Mouse (Mus musculus) intestine, postnatal 0 days (tissue): ENCODE results near the gene Dzip3. TPM values are rescaled to one million over a fixed set of nuclear protein-coding genes. Genes with fewer than 3 reads are reported as not detected.

ENCODE experiments used
- ATAC-seq: fragments of 200-750 bp; cut with Nextera tagmentation; 2 replicates; pipeline ENCODE4 v1.8.0; 2017; ENCODE audit warnings: mild to moderate bottlenecking, moderate TSS enrichment, moderate library complexity
- H3K27ac ChIP-seq: fragments of 300-500 bp; sonication (generic); 2 replicates; pipeline ENCODE4 v1.5.1; 2014; ENCODE audit warnings: mild to moderate bottlenecking, low read depth, low read length, moderate library complexity
- H3K27me3 ChIP-seq: fragments of 300-500 bp; sonication (generic); replicated peaks from 2 replicates; pipeline ENCODE4 v1.6.1; 2014; ENCODE audit warnings: low read length, mixed read lengths; ENCODE audit not compliant: control insufficient read depth, insufficient read depth
- H3K36me3 ChIP-seq: fragments of 300-500 bp; sonication (generic); 2 replicates; pipeline ENCODE4 v1.6.1; 2014; ENCODE audit warnings: mild to moderate bottlenecking, moderate library complexity; ENCODE audit not compliant: control insufficient read depth, insufficient read depth
- H3K4me1 ChIP-seq: fragments of 300-500 bp; sonication (generic); replicated peaks from 2 replicates; pipeline ENCODE4 v1.6.1; 2014; ENCODE audit warnings: antibody characterized with exemption, low read length, mixed read lengths; ENCODE audit not compliant: control insufficient read depth, insufficient read depth
- H3K4me2 ChIP-seq: fragments of 300-500 bp; sonication (generic); replicated peaks from 2 replicates; pipeline ENCODE4 v1.6.1; 2014; ENCODE audit warnings: low read depth, mild to moderate bottlenecking, moderate library complexity
- H3K4me3 ChIP-seq: fragments of 300-500 bp; sonication (generic); 2 replicates; pipeline ENCODE4 v1.5.1; 2014; ENCODE audit warnings: low read depth, low read length
- H3K9ac ChIP-seq: fragments of 300-500 bp; sonication (generic); 2 replicates; pipeline ENCODE4 v1.6.1; 2014; ENCODE audit warnings: mild to moderate bottlenecking, low read depth, low read length
- H3K9me3 ChIP-seq: fragments of 300-500 bp; sonication (generic); 2 replicates; pipeline ENCODE4 v1.6.1; 2016; ENCODE audit warnings: mixed run types; ENCODE audit not compliant: control insufficient read depth
- CTCF ChIP-seq: sonication (generic); IDR thresholded peaks from 2 replicates; pipeline ENCODE4 v1.5.1; 2016; ENCODE audit warnings: low read depth, mild to moderate bottlenecking, control low read depth, antibody characterized with exemption, moderate library complexity
- WGBS: fragments of 180-500 bp; shearing (Covaris S2); extraction: QIAGEN DNeasy Blood & Tissue Kit; methylation state at CpG from one replicate; pipeline ENCODE4 v1.1.7; 2014; 5-methylcytosine and 5-hydroxymethylcytosine counted together
- polyA plus RNA-seq: library from polyadenylated mRNA; unstranded; fragments of >200 nt; fragmentation: Nextera tagmentation; extraction: Ambion mirVana; gene quantifications from 2 replicates; pipeline ENCODE4 v1.2.1, GENCODE M21; 2015

Dzip3 gene
- polyA plus RNA-seq, 1 experiment from 2014 or later, result 4.2 TPM

DNA sequence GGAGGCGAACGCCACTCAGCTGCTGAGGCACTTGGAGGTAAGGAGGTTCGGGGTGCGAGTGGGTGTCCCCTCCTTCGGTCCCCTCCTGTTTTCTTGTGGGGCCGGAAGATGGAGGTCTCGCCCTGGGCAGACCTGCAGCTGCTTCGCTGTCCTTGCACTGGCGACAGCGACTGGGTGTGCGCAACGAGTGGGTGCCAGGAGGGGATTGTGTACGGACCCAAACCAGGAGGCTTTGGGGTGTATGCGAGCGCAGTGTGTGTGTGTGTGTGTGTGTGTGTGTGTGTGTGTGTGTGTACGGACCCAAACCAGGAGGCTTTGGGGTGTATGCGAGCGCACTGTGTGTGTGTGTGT is 353 bp upstream of the Dzip3 start:
- Histone ChIP-seq H3K4me1 (no peaks in the 10 kb centered on the region), H3K9me3 (no peaks in the 10 kb centered on the region), H3K36me3 (0 out of 2 replicates have a peak, but pooled peaks cover under 1% of the 10 kb centered on the region), H3K4me2 (peak overlapping the region; percentile 89), H3K9ac (peak overlapping the region; percentile 97), H3K4me3 (peak overlapping the region; percentile 99), H3K27me3 (no peaks in the 10 kb centered on the region), H3K27ac (0 out of 2 replicates have a peak overlapping the region, but pooled peaks have one; percentile 41)
- TF ChIP-seq CTCF, result no peak
- under 1% methylated on average over 18 of the region's 18 CpGs for WGBS
- ATAC-seq, result peak; percentile 39

DNA sequence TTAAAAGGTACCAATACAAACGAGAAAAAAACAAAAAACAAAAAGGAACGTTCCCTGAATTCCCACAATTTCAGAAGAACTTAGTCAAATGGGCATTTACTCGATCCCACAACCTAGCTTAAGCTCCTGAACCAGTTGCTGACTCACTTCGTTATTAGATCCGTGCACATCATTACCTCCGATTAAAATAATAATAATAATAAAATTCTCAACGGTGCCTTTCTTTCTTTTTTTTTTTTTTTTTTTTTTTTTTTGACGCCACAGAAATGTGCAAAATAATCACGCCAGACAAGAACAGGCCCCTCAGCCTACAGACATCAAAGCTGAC is 770 bp downstream of the Dzip3 start:
- no peaks in the 10 kb centered on the region for H3K36me3 ChIP-seq
- WGBS, result 1% methylated on average over 9 of the region's 9 CpGs
- no peak for TF ChIP-seq CTCF
- H3K9ac ChIP-seq, result peak overlapping the region; percentile 97
- H3K9me3 ChIP-seq, result no peaks in the 10 kb centered on the region
- peak overlapping the region; percentile 90 for H3K27ac ChIP-seq
- peak overlapping the region; percentile 89 for H3K4me2 ChIP-seq
- peak overlapping the region; percentile 99 for H3K4me3 ChIP-seq
- H3K4me1 ChIP-seq, result no peaks in the 10 kb centered on the region
- no peak for ATAC-seq
- H3K27me3 ChIP-seq, result no peaks in the 10 kb centered on the region

DNA sequence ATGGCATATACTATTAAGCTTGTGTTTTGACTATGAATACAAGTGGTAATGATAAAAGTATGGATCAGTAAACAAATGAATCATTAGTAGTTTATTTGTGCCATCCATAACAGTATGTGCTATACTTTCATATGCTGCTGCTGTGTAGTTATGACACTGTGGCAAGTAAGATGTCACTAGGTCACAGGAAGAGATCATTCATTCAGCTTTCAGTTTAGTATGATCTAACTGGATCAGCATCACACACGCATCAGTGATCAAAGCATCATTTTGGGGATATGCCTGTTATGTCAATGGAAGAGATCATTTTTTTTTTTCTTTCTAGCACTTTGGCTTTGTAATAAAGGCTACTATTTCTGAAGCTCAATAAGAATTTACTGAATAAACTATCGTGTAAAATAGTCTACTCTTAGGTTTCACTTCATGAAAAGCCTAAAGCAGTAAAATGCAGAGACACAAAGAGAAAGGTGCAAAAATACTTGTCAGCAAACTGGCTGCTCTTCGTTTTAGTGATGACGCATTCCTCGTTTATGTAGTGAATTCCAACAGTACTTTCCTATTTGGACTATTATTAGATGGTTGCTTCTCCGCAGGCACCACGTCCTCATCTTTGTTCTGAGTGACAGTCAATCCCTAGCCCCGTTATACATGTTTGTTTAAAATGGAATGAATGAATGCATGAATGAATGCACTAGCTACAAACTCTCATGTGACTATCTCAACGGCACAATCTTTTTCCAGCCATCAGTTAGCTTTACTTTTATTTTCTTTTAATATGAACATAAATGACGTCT is 1.3 kb downstream of the Dzip3 start:
- no peaks in the 10 kb centered on the region for H3K27me3 ChIP-seq
- TF ChIP-seq CTCF, result no peak
- H3K9ac ChIP-seq, result peak overlapping the region; percentile 97; the same call in 1 of the 2 replicates
- no peaks in the 10 kb centered on the region for H3K36me3 ChIP-seq
- no peak for ATAC-seq
- no peaks in the 10 kb centered on the region for H3K9me3 ChIP-seq
- H3K27ac ChIP-seq, result no peak overlapping the region
- H3K4me3 ChIP-seq, result peak overlapping the region; percentile 99
- 26% methylated on average over 10 of the region's 10 CpGs for WGBS
- H3K4me2 ChIP-seq, result peak overlapping the region; percentile 89
- H3K4me1 ChIP-seq, result no peaks in the 10 kb centered on the region

DNA sequence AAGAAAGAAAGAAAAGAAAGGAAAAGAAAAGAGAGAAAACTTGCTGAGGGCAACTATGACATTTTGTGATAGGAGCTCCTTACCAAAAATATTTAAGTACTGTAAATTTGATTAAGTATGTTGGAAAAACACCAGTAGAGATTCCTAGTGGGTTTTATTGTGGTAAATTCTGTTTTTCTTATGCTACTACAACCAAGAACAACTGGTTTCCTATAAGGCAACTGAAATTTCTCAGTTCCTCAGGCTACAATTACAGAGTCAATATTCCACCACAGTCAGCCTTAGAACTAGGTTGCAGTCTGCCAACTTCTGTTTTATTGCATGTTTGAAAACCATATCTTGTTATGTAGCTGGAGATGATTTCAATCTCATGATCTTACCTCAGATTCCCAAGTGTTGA is 4.3 kb downstream of the Dzip3 start:
- H3K9me3 ChIP-seq, result no peaks in the 10 kb centered on the region
- no peaks in the 10 kb centered on the region for H3K27me3 ChIP-seq

DNA sequence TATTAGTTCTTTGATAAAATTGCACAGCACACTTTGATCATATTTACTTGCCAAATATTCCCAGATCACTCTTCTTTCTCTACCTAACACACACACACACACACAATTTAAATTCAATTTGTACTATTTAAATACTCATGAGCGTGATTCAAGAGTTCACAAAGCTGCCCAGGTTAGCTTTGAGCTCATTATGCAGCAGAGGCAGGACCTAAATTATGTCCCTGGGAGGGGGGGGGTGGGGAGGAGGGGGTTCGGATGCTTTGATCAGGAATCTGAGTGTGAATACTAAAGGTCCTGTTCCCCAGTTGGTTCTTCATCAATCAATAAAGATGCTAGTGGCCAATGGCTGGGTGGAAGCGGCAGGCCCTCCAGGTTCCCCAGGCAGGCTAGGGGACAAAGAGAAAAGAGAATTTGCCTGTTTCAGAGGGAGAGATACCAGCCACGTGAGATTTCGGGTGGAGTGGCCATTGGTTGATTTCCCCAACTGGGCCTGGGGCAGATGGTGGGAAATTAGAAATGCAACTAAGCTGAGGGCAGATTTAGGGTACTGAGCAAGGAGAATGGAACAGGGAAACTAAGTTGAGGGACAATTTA is 8.8 kb downstream of the Dzip3 start:
- no peak for TF ChIP-seq CTCF
- Histone ChIP-seq H3K4me3 (no peak overlapping the region), H3K27me3 (no peaks in the 10 kb centered on the region), H3K27ac (no peak overlapping the region), H3K9me3 (no peaks in the 10 kb centered on the region), H3K4me1 (no peaks in the 10 kb centered on the region), H3K9ac (no peak overlapping the region), H3K4me2 (no peak overlapping the region), H3K36me3 (no peaks in the 10 kb centered on the region; the same call in 1 of the 2 replicates)
- ATAC-seq, result no peak
- WGBS, result 69% methylated on average over 5 of the region's 5 CpGs

More for the DNA sequence above, 4.3 kb downstream of the Dzip3 start:
- Histone ChIP-seq H3K4me2 (no peak overlapping the region), H3K4me1 (no peaks in the 10 kb centered on the region), H3K4me3 (no peak overlapping the region), H3K36me3 (no peaks in the 10 kb centered on the region), H3K27ac (no peak overlapping the region), H3K9ac (no peak overlapping the region)
- no peak for ATAC-seq
- no peak for TF ChIP-seq CTCF

DNA sequence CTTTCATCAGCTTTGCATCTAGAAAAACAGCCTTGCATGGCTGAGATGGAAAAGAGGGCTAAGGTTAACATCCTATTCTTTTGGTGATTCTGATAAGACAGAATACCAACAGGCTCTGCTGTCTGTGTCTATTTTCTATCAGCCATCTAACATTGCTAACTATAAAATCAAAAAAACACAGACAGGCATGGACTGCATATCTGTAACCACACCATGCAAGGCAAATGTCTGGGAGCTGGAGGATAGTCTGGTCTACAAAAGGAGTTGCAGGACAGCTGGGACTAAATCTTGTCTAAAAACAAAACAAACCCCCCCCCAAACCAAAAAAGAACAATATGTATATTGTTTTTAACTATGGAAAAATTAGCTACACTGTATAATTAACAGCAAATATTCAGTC is 14.0 kb downstream of the Dzip3 start:
- no peak for ATAC-seq
- H3K27me3 ChIP-seq, result no peaks in the 10 kb centered on the region
- no peak for TF ChIP-seq CTCF
- no peak overlapping the region for H3K4me3 ChIP-seq
- no peak overlapping the region for H3K4me2 ChIP-seq
- H3K4me1 ChIP-seq, result no peaks in the 10 kb centered on the region
- H3K27ac ChIP-seq, result no peak overlapping the region
- no peak overlapping the region for H3K9ac ChIP-seq
- no peaks in the 10 kb centered on the region for H3K9me3 ChIP-seq
- H3K36me3 ChIP-seq, result no peaks in the 10 kb centered on the region; the same call in 1 of the 2 replicates
